Mouse (Mus musculus): ENCODE data around the gene Stk38.
"Not testable (repeated sequence)": the region's sequence is repeated elsewhere in the genome, so short reads cannot be mapped to it uniquely, and the experiment has no call there.

Stk38 gene

DNA sequence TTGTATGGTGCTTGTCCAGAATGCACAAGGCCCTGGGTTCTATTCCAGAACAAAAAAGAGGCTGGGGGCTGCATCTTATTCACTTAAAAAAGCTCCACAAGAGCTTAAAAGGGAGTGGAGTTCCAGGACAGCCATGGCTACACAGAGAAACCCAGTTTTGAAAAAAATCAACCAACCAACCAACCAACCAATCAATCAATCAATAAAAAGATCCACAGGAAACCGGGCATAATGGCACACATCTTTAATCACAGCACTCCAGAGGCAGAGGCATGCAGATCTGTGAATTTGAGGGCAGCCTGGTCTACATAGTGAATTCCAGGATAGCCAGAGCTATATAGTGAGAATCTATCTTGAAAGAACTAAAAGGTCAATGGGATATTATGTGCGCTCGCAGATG, 2.8 kb downstream of the Stk38 start:
- no peak for DNase-seq

DNA sequence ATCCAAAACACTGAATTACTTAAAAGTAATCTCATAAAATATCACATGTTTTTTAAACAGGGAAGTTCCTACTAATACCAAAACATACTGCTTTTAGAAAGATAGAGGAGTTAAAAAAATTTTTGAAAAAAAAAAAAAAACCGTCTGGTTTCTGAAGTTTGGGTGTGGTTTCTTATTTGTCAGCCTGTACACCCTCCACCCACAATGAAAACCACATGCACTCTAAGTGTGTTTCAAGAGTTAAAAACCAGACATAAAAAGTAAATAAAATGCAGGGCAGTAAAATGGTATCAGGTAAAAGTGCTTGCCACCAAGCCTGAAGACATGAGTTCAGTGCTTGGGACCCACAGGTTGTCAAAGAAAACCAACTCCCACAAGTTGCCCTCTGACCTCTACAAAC, 4.1 kb downstream of the Stk38 start:
- no peak for DNase-seq

DNA sequence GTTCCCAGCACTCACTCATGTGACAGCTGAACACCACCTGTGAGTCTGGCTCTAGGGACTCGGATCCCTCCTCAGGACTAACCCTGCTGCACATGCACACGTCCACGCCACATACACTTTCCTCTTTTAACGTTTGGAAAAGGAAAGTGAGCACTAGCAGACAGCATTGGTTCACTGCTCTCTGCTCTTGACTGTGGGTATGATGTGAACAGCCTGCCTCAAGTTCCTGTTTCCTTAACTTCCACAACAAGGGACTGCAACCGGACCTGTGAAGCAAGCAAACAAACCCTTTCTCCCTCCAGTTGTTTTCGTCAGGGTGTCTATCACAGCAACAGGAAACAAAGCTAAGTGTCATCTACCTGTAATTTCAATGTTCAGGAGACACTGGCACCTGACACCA, 7.3 kb downstream of the Stk38 start:
- no peak for DNase-seq

DNA sequence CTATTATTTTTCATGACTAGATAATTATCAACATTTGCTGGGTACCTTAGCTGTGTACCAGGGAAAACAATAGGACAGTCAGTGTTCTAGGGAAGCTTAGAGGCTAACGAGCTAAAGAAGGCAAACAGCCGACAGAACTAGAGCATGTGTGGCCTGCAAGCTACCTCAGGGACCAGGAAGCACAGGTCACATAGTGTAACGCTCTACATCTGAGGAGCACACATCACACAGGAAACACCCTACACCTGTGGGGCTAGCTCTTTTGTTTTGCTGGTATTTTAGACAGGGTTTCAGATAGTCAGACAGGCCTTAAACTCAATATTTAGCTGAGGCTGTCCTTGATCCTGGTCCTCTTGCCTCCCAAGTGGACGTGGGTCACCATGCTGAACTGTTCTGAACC, 13.2 kb downstream of the Stk38 start:
- DNase-seq: no peak

DNA sequence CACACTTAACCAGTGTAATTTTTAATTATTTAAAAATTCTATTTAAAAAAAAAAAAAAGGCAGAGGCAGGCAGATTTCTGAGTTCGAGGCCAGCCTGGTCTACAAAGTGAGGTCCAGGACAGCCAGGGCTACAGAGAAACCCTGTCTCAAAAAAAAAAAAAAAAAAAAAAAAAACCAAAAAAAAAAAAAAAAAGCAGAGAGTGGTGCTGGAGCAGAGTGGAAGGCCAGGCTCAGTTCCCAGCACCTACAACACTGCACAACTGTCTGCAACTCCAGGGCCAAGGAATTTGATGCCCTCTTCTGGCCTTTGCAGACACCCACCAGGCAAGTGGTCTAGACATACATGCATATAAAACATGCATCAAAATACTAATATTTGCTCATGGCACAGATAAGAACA, 14.8 kb downstream of the Stk38 start:
- DNase-seq: not testable (repeated sequence)

DNA sequence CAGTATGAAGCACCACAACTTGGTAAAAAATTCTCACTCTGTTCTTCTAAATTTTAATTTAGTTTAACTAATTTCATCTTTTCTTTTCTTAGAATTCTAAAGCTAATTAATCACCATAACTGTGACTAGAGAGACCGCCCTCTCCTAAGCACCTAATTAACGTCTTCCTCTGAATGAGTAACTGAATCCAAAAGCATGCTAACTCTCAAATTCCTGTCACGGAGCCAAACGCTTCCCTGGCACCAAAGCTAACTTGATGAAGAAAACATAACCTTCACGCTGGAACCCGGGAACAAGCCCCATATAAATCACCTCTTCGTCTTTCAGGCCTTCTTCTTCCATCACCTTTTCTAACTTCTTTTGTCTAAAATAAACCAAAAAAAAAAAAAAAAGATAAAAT, 15.7 kb downstream of the Stk38 start:
- DNase-seq: no peak

DNA sequence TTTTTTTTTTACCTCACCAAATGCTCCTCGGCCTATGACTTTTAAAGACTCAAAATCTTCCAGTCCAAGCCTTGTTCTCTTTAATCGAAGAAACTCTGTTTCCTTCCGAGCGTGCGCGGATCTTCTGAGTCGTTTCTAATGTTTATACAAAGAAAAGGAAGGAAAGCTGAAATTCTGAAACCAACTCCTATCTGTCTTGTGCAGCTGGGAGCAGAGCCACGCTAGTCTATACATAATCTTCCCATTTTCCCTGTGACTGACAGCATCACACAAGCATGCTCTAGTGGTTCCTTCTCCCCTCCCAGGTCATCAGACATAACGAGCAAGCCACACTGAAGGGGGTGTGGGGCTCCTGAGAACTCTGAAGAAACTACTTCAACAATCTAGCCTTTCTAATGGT, 16.5 kb downstream of the Stk38 start:
- DNase-seq: no peak

DNA sequence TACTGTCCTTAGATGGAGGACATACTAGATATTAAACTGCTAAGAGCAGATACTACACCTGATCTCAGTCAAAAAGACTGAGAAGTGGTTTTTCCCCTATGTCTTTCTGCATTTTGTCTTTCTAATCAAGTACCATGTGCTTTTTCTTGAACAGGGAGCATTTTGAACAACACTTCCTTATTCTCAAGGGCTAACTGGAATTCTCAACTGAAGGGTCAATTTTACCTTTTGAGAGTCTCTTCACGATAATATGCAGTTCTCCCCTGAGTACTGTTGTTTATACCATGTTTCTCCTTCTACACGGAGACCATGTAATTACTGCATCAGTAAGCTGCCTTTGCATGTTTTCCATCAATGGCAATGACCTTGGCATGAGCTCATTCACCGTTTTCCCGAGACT, 17.7 kb downstream of the Stk38 start:
- no peak for DNase-seq

DNA sequence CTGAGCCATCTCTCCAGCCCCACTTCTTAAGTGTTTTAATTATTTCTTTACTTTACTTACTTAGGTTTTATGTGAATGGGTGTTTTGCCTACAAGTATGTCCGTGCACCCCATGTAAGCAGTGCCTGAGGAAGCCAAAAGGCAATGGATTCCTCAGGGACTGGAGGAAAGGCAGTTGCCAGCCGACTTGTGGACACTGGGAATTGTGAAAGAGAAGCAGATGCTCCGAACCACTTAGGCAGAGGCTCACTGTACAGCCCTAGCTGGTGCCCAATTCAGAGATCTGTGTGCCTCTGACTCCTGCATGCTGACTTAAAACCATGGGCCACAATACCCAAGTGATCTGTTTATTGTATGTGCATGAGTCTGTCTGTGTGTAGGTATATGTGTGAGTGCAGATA, 18.8 kb downstream of the Stk38 start:
- DNase-seq: no peak

DNA sequence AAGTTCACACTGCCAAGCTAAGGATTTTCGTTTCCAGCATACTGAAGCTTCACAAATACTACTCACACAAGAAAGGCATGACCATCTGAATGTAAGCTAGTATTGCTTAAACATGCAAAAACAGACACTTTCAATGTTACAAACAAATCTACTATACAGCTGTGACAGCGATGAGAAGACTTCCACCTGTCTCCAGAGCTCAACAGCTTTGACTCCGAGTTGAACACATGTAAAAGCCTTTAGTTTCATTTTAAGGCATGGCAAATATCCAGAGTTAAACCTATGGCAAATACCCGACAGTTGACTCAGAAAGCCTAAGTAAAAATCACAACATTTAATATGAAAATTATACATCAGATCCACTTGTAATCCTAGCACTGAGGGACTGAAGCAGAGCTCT, 19.5 kb downstream of the Stk38 start:
- no peak for DNase-seq

DNA sequence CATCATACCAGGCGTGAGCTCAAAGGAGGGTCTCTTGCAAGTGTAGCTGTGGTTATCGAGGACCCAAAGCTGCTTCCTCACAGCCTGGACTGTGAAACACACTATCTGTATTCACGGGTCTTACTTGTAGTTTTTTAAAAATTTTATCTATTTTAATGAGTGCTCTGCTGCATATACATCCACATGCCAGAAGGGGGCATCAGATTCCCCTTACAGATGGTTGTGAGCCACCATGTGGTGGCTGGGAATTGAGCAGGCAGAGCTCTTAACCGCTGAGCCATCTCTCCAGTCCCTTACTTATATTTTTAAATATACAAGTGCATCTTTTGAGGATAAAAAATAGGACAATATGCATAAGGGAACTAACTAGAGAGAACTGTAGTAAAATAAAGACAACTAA, 20.1 kb downstream of the Stk38 start:
- peak; percentile 72 for DNase-seq

DNA sequence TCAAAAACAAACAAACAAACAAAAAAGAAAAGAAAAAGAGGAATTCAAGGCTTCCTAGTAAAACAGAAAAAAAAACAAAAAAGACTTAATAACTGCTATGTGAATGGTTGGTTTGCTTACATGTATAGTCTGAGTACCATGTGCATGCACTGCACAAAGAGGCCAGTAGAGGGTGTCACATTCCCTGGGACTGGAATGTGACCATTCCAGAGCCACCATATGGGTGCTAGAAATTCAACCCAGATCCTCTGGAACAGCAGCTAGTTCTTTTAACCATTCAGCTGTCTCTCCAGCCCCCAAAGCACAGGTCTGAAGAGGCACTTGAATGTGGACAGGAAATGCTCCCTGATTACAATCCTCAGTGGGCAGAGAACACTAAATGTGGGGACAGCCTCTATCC, 21.0 kb downstream of the Stk38 start:
- DNase-seq: peak; percentile 39

DNA sequence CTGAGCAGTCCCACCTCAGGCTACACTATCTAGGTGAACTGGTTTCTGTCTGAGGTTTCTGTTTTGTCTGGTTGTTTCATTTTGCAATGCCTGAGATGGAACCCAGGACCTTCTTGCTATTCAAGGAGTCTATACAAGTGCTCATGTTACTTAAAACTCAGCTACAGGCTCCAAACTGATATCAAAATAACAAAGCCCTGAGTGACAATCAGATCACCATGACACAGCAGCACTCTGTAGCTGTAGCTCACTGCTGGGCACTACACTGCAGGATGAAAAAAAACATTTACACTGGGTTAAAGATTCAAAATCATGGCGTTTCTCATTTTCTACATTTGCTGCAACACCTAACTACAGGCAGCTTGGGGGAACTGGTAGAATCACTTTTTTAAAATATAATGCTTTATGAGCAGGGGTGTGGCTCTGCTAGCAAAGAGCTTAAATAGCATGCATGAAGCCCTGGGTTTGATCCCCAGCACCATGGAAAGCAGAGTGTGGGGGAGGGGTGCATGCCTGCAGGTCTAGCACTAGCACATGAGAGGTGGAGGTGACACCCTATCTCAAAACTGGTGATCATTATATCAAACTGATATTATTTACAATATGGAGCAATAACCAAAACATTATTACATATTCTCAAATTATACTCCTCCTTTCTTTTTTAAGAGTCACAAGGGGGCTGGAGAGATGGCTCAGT, 22.9 kb downstream of the Stk38 start:
- no peak for DNase-seq

DNA sequence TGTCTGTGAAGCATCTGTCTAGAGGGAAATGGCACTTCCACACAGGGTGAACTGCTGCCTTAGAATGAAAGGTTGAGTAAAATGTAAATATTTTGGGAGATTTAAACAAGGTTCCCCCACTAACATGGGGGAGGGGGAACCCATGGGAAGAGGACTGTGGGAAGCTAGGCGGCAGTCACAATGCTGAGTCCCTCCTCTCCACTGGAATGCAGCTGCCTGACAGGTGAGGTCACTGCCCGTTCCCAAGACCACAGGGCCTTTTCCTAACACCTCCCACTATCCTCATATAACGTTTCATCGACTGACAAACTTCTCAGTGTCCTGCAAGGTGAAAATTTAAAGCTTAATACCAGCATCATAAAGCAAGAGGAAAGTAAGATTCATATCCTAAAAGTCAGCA, 25.2 kb downstream of the Stk38 start:
- no peak for DNase-seq

DNA sequence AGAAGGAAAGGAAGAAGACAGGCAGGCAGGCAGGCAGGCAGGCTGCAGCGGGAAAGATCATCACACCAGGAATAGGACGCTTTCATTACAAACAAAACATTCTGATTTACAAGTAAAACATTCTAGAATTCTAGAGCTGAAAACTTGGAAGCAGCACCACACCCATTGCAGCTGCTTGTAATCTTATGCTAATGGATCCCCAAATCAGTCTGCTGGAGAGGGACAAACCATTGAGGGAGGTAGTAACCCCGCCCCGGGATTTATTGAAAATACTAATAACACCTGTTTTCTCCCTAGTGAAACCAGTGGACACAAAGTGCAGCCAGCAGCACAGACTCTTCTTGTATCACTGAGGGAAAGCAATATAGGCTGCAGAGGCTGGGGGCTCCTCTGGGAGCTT, 26.7 kb downstream of the Stk38 start:
- DNase-seq: no peak

DNA sequence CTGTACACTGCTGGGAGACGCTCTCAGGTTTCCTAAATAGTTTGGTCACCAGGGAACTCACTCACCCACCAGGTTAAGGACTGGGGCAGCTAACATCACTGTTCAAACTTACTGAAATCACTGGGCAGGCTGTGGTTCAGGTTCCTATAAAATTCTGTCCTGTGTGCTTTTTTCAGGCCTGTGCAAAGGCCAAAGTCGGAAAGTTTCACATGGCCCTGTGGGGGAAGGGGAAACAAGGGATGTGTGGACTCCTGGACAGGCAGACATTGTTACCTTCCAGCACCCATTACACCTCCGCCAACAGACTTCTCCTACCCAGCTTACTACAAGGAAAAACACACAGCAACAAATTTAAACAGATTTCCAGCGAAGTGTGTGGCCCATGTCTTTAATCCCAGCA, 28.7 kb downstream of the Stk38 start:
- no peak for DNase-seq

DNA sequence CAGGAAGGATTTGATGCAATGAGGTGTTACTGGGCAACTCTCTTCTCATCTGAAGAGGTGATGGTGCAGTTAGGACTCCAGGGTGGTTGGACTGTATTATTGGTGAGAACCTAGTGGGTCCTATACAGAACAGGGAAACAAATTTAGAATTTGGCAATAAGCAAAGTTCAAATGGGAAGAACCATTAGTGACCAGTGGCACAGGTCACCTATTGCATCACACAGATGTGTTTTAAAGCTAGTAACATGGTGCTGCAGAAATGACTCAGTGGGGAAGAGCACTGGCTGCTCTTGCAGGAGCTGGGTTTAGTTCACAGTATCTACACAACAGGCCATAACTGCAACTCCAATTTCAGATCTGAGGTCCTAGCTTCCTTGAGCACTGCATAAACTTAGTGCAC, 37.7 kb downstream of the Stk38 start:
- DNase-seq: no peak

DNA sequence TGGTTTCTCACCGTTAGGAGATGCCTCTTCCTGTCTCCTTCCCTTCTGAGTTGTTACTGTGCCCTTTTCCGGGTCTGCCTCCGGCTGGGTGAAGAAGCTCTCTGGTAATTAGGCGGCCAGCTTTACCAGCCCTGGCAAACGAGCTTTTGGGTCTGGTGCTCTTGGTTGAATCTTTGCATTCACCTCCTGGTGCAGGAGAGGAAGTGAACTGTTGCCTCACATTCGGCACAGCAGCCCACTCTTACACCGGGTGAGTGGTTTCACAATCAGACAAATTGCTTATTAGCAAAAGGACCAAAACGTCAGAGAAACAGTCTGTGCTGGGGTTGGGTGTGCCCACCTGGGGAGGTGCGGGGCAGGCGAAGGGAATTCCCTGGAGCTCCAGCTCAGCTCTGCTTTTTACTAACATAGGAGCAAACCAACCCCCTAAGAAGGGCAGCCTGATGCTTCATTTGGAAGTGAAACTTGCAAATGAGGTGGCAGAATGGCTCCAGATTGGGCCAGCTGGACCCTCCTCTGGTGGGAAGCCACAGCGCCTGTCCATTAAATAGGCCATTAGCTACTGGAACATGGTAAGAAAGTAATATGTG, 40.7 kb downstream of the Stk38 start:
- DNase-seq: no peak

DNA sequence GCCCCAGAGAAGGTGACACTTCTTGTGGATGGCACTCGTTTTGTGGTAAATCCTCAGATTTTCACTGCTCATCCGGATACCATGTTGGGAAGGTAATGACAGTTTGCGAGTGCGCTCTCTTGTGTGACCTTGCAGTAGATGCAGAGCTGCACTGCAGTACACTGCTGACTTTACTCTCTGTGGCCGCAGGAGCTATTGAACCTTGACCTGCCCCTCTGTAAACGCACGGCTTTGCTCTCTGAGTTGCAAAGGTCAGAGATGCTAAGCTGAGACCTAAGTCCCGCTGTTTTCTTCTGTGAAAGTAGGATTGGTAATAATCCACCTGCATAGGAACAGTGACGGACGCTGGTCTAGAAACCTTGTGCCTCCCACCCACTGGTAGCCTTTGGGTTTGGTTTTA, 46.2 kb downstream of the Stk38 start:
- DNase-seq: no peak

DNA sequence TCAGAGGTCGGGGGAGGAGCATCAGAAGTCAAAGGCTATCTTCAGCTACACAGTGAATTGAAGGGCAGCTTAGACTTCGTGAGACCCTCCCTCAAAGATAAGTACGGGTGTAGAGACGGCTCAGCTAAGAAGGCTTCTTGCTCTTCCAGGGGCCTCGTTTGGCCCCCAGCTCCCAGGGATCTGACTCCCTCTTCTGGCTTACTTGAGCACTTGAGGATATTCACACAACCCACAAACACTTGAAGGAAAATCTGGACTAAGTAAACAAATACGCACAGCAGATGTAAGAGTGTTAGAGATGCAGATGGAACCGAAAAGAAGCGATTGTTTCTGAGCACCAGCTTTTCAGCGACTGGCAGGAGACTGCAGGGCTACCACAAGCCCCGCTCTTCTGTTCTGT, 47.2 kb downstream of the Stk38 start:
- no peak for DNase-seq

DNA sequence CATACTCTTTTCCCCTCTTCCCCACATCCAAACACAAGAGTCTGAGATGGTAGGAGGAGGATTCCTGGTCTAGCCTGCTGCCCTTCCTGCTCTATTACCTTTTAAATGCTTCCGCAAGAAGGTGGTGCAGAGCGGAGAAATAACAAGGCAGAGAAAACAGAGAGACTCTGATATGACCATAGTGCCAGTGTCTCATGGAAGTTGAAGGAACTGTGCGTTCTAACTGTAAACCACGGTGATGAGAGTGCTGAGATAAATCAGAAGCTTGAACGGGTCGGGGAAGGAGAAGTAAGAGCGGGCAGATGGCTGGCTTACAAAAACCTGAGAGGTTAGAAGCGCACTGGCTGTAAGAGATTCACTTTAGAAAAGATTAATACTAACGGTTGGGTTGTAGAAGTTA, 53.4 kb downstream of the Stk38 start:
- DNase-seq: no peak

DNA sequence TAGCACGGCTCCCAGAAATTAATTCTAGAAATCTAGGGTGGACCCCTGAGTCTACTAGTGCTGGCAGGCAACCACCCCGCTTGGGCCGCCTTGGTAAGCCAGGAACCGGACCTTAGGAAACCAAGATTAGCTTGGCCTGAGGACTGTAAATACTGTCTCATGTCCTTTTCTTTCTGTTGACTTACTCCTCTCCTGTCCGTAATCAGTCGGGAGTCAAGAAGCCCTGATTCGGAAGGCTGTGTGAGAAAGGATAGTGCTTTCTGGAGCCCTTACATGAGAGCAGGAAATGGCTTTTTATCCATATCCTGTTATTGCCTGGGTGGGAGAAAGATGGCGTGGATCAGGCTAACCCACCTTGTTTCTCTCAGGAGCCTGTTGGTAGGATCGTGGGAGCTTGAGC, 54.5 kb downstream of the Stk38 start:
- peak; percentile 22 for DNase-seq

DNA sequence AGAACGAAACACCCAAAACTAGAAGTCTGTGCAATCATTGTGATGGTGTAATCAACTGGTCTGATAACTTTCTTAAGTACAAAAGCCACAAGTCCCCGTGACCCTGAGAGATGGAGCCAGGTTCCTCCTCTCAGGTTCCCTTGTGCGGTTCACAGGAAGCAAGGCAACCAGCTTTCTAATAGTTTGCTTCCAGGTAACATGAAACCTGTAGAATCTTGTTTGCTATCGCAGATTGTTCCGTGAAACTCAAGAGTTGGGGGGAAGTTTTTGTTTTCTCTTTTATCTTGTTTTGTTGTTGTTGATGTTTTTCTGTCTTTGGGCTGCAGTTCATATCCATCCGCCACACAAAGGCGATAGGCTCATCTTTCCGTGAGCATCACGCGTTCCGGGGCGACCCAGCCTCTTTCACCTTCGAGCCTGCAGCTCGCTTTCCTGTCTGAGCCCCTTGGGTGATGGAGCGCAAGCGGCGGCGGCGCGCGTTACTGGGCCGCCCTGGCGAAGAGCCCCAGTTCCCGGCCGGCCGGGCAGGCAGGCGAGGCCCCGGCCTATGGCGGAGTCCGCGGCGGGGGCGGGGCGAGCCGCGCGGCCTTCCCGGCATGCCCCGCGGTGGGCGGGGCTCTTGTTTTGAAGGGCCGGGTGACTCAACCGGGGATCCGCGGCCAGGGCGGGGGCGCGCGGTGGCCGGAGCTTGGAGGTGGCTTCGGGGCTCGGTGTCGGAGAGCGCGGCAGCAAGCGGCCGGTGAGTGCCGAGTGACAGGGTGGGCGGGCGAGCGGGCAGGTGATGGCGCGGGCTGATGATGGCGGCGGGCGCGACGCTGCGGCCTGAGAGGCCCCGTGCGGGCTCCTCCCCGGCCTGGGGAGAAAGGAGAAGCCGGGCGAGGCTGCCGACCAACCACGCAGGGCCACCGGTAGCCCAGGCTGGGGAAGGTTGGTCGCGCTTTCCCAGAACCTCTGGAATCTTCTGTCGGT, 55.7 kb downstream of the Stk38 start, which contains the start of gene Kctd20:
Gene Kctd20 (plus strand): TSS at position 120 of the 969 bp plus-strand sequence.
- DNase-seq: peak; percentile 96

DNA sequence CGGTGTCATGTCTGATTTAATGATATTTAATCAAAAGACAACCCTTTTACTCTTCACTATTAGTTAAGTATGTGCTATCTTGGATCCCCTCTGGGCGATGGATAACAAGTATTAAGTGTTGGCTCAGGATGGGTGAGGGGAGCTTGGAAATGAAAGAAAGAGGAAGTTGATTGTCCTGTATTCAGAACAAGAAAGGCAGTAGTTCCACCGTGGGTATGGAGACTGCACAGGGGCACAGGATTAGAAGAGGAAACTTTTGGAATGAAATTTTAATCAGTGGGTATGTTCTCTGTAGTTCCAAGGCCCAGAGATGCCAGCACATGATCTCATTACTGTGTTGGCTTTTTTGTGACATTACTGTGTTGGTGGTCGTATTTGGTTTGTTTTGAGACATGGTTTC, 57.0 kb downstream of the Stk38 start:
- no peak for DNase-seq

All from embryo, embryonic 11 days (tissue).